Mouse (Mus musculus) neural tube, embryonic 11.5 days (tissue): ENCODE data around the gene Hdac1. TPM values are rescaled to one million over a fixed set of nuclear protein-coding genes. Genes with fewer than 3 reads are reported as not detected.

ENCODE experiments used
- ATAC-seq: fragments of 200-750 bp; cut with Nextera tagmentation; 2 replicates; pipeline ENCODE4 v1.8.0; 2017; ENCODE audit warnings: moderate number of reproducible peaks, mild to moderate bottlenecking, moderate TSS enrichment, moderate library complexity; ENCODE audit not compliant: insufficient read depth, low FRiP score, low TSS enrichment
- DNase-seq: peaks from one replicate; pipeline ENCODE4 v3.0.0-alpha.2; 2015; ENCODE audit warnings: low spot score
- H3K27ac ChIP-seq: fragments of 300-500 bp; sonication (generic); 2 replicates; pipeline ENCODE4 v1.5.1; 2014; ENCODE audit warnings: low read depth, mild to moderate bottlenecking, low read length
- H3K27me3 ChIP-seq: fragments of 300-500 bp; sonication (generic); 2 replicates; pipeline ENCODE4 v1.6.1; 2014; ENCODE audit warnings: mild to moderate bottlenecking, low read length, mixed read lengths; ENCODE audit not compliant: control insufficient read depth, insufficient read depth
- H3K36me3 ChIP-seq: fragments of 300-500 bp; sonication (generic); 2 replicates; pipeline ENCODE4 v1.6.1; 2014; ENCODE audit warnings: mild to moderate bottlenecking, low read length, moderate library complexity, mixed read lengths; ENCODE audit not compliant: control insufficient read depth, insufficient read depth
- H3K4me1 ChIP-seq: fragments of 300-500 bp; sonication (generic); 2 replicates; pipeline ENCODE4 v1.6.1; 2014; ENCODE audit warnings: low read length, mixed read lengths; ENCODE audit not compliant: control insufficient read depth, insufficient read depth
- H3K4me2 ChIP-seq: fragments of 300-500 bp; sonication (generic); 2 replicates; pipeline ENCODE4 v1.6.1; 2014; ENCODE audit warnings: low read depth, mild to moderate bottlenecking, moderate library complexity
- H3K4me3 ChIP-seq: fragments of 300-500 bp; sonication (generic); 2 replicates; pipeline ENCODE4 v1.5.1; 2014; ENCODE audit warnings: low read depth, low read length
- H3K9ac ChIP-seq: fragments of 300-500 bp; sonication (generic); 2 replicates; pipeline ENCODE4 v1.6.1; 2014; ENCODE audit warnings: mild to moderate bottlenecking, low read length
- H3K9me3 ChIP-seq: fragments of 300-500 bp; sonication (generic); 2 replicates; pipeline ENCODE4 v1.6.1; 2016; ENCODE audit warnings: low read length; ENCODE audit not compliant: control insufficient read depth
- WGBS: fragments of 180-500 bp; shearing (Covaris S2); extraction: QIAGEN DNeasy Blood & Tissue Kit; methylation state at CpG from one replicate; pipeline ENCODE4 v1.1.7; 2014; 5-methylcytosine and 5-hydroxymethylcytosine counted together
- polyA plus RNA-seq: library from polyadenylated mRNA; unstranded; fragments of >200 nt; fragmentation: Nextera tagmentation; extraction: Ambion mirVana; gene quantifications from 2 replicates; pipeline ENCODE4 v1.2.1, GENCODE M21; 2014

Hdac1 gene
- 243 and 258 TPM in 2 replicates for polyA plus RNA-seq

DNA sequence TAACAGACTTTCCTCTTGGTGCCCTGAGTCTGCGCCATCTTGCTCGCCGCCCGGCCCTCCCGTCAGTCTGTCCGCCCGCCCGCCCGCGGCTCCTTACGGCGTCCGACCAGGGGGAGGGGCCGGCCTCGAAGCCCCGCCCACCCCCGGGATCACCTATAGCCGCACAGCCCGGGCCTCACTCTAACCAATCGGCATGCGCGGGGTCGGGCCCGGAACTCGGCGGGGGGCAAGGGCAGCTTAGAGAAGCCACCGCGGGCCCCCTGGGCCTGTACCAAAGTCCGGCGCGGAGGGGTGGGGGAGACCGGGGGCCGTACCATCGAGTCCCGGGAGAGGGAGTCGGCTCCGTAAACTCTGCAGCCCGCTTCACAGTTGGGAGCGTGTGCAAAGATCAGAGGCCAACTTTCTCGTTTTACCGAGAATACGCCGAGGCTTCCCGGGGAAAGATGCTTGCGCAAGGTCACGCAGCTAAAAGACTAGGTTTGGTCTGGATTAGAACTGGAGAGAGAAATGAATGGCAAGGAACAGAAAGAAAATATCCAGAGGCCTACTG lies at the start of gene Hdac1:
Hdac1 (minus strand) TSS at position 122 of the 550 bp plus-strand sequence.
- 1% methylated on average over 46 of the region's 46 CpGs for WGBS
- Histone ChIP-seq H3K9me3 (no peaks in the 10 kb centered on the region), H3K27me3 (no peaks in the 10 kb centered on the region), H3K4me3 (peak within 1 kb of the TSS; percentile 91), H3K4me1 (peaks cover 10% of the 10 kb centered on the region), H3K27ac (peak within 1 kb of the TSS; percentile 72), H3K4me2 (peak within 1 kb of the TSS; percentile 80), H3K36me3 (peaks cover 2% of the 10 kb centered on the region; the same call in 1 of the 2 replicates), H3K9ac (peak within 1 kb of the TSS; percentile 81)
- ATAC-seq (peak; percentile 99), DNase-seq (peak; percentile 99)

DNA sequence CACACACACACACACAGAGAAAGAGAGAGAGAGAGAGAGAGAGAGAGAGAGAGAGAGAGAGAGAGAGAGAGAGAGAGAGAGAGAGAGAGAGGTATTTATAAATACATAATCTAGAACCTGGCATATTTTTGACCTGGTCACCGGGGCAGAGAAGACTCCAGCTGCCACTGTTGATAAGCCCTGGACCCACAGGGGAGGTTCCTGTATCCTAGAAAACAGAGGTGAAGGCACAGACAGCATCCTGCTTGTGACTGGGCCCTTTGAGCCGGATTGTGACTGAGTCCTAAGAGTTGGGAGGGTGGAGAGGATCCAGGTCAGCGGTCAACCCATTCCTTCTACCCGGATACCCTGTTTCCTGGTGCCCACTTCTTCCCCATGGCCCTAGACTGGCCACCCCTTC lies 46.4 kb upstream of the Hdac1 start:
- Histone ChIP-seq H3K4me2 (no peak overlapping the region), H3K4me1 (no peaks in the 10 kb centered on the region), H3K27me3 (no peaks in the 10 kb centered on the region), H3K9ac (no peak overlapping the region), H3K4me3 (no peak overlapping the region), H3K9me3 (no peaks in the 10 kb centered on the region), H3K36me3 (peaks cover 13% of the 10 kb centered on the region), H3K27ac (no peak overlapping the region)
- ATAC-seq (no peak), DNase-seq (no peak)
- 85% methylated on average over 4 of the region's 4 CpGs for WGBS

DNA sequence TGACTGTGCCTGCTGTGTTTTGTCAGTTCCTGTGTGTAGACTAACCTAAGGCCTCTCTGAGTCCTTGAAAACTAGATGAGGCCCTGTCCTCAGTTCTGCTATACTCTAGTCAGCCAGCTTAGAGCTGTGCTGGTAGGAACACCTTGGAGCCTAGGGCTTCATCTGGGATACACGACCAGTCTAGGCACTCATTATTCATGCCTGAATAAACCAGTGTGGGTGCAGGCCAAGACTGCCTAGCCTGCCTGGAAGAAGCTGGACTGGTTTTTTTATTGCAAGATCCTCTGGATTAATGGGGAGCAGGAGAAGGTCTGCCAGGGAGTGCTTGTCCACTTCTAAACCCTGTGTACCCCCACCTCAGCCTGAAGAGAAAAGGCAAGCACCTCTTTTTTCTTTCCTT lies 44.4 kb upstream of the Hdac1 start:
- WGBS: 36% methylated on average over 1 of the region's 1 CpGs

DNA sequence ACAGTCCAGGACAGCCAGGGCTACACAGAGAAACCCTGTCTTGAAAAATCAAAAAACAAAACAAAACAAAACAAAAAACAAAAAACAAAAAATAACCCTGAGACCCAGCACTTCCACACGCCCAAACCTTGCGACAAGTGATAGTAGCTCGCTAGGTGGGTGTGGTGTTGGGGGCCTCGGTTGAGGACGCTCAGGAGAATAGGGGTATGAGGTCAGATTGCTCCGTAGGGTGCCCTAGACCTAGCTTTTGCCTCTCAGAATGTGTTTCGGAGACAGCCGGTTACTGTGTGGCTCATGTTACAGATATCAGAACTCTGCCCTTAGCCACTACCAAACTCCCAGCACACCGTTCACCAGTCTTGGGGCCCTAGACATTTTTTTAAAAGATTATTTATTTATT lies 43.3 kb upstream of the Hdac1 start:
- Histone ChIP-seq H3K4me1 (no peaks in the 10 kb centered on the region), H3K4me3 (no peak overlapping the region)
- no peak for ATAC-seq

More for the DNA sequence above, 44.4 kb upstream of the Hdac1 start:
- no peak overlapping the region for H3K27ac ChIP-seq
- H3K9me3 ChIP-seq: no peaks in the 10 kb centered on the region
- no peak overlapping the region for H3K4me3 ChIP-seq
- H3K36me3 ChIP-seq: peaks cover 8% of the 10 kb centered on the region
- no peak overlapping the region for H3K4me2 ChIP-seq
- ATAC-seq (no peak), DNase-seq (no peak)
- no peaks in the 10 kb centered on the region for H3K27me3 ChIP-seq
- H3K9ac ChIP-seq: no peak overlapping the region
- no peaks in the 10 kb centered on the region for H3K4me1 ChIP-seq

DNA sequence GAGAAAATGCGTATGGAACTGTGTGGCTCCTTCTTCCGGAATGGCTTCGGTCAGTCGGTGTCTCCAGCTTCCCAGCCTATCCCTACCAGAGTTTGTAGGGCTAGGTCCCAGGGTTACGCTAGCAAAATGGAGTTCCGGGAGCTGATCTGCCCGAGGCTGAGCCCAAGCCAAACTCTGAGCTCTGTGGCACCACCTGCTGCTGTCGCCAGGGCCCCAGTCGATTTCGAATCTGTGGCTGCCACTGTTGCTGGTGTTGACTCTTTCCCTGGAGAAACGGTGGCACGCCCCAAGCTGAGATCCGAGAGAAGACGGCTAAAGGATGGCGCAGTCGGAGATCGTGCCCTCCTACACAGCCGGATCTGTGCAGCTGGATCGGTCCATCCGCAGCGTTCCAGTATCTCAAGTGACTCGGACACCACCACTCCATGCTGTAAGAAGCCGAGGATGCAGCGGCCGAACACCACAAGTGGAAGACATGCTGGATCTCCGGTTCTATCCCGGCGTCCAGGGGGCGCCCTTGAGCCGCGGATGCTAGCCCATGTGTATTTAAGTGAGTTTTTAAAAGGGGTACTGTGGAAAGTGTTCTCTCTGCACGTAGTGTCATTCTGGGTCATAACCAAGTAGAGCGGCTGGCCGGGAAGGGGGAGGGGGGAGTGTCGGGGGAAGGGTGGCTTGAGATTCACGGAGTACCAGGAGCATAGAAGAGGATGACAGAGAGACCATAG lies 42.5 kb upstream of the Hdac1 start:
- no peak for ATAC-seq
- WGBS: 3% methylated on average over 36 of the region's 36 CpGs
- Histone ChIP-seq H3K4me3 (peak overlapping the region; percentile 30), H3K4me1 (no peaks in the 10 kb centered on the region), H3K4me2 (peak overlapping the region; percentile 58), H3K9ac (peak overlapping the region; percentile 19), H3K27ac (no peak overlapping the region), H3K9me3 (no peaks in the 10 kb centered on the region), H3K36me3 (no peaks in the 10 kb centered on the region), H3K27me3 (no peaks in the 10 kb centered on the region)
- peak; percentile 87 for DNase-seq

More for the DNA sequence above, 43.3 kb upstream of the Hdac1 start:
- H3K9ac ChIP-seq: no peak overlapping the region
- H3K27me3 ChIP-seq: no peaks in the 10 kb centered on the region
- no peak for DNase-seq
- WGBS: 75% methylated on average over 9 of the region's 9 CpGs
- H3K4me2 ChIP-seq: no peak overlapping the region; the same call in 1 of the 2 replicates
- no peak overlapping the region for H3K27ac ChIP-seq
- no peaks in the 10 kb centered on the region for H3K9me3 ChIP-seq
- no peaks in the 10 kb centered on the region; the same call in none of the 2 replicates for H3K36me3 ChIP-seq

DNA sequence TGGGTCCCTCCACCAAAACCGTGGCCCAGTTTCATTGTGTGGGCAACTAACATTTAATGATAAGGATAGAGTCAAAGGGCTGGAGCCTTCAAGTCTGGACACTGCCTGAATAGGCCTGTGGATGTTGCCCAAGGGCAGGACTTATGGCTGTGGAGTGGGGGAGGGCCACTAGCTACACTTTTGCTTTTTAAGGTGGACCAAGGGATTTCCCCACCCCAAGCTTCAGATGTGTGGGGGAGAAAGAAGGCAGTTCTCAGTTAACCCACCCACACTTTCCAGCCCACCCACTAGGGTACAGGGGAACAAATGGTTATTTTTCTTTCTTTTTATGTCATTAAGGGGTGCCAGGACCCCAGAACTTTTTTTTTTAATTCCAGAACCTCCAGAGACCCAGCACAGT lies 41.9 kb upstream of the Hdac1 start:
- Histone ChIP-seq H3K4me2 (peak overlapping the region; percentile 58), H3K4me3 (0 out of 2 replicates have a peak overlapping the region, but pooled peaks have one; percentile 30), H3K9me3 (no peaks in the 10 kb centered on the region), H3K27me3 (no peaks in the 10 kb centered on the region), H3K36me3 (no peaks in the 10 kb centered on the region), H3K9ac (no peak overlapping the region; the same call in 1 of the 2 replicates), H3K27ac (no peak overlapping the region), H3K4me1 (no peaks in the 10 kb centered on the region)
- no peak for ATAC-seq
- no peak for DNase-seq
- 75% methylated on average over 1 of the region's 1 CpGs for WGBS

DNA sequence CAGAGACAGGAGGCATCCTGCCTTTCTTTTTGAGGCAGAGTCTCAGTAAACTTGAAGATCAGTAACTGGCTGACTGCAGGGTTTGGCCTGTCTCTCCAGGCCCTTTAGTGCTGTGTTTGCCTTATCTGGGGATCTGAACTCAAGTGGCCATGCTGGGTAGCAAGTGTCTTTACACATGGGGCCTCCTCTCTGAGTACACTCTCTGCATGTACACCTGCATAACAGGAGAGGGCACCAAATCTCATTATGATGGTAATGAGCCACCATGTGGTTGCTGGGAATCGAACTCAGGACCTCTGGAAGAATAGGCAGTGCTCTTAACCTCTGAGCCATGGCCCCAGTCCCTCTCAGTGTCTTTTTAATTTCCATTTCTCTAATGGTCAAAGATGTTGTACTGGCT lies 39.7 kb upstream of the Hdac1 start:
- H3K9ac ChIP-seq: no peak overlapping the region
- ATAC-seq: no peak

DNA sequence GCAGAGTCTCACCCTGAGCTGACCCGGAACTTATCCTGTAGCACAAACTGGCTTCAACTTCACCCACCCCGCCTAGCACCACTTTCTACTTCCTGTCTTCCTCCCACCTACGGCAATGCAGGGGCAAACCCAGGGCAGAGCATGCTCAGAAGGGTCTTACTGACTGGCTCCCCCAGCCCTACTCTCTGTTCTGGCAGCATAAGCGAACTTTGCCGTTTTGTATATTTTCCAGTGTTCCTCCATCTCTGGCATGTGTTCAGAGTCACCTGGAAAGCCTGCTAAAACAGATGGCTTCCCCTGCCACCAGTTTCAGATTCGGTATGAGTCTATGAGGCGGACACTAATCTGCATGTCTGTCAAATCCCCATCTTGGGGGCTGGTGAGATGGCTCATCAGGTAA lies 37.8 kb upstream of the Hdac1 start:
- Histone ChIP-seq H3K9ac (no peak overlapping the region), H3K4me2 (no peak overlapping the region), H3K27ac (no peak overlapping the region), H3K9me3 (no peaks in the 10 kb centered on the region), H3K36me3 (no peaks in the 10 kb centered on the region), H3K4me1 (no peaks in the 10 kb centered on the region), H3K4me3 (no peak overlapping the region), H3K27me3 (no peaks in the 10 kb centered on the region)
- no peak for DNase-seq
- no peak for ATAC-seq
- WGBS: 72% methylated on average over 7 of the region's 7 CpGs

More for the DNA sequence above, 39.7 kb upstream of the Hdac1 start:
- Histone ChIP-seq H3K4me1 (no peaks in the 10 kb centered on the region), H3K4me2 (no peak overlapping the region), H3K27me3 (no peaks in the 10 kb centered on the region), H3K4me3 (no peak overlapping the region), H3K36me3 (no peaks in the 10 kb centered on the region), H3K27ac (no peak overlapping the region), H3K9me3 (no peaks in the 10 kb centered on the region)
- no peak for DNase-seq
- WGBS: 93% methylated on average over 1 of the region's 1 CpGs

DNA sequence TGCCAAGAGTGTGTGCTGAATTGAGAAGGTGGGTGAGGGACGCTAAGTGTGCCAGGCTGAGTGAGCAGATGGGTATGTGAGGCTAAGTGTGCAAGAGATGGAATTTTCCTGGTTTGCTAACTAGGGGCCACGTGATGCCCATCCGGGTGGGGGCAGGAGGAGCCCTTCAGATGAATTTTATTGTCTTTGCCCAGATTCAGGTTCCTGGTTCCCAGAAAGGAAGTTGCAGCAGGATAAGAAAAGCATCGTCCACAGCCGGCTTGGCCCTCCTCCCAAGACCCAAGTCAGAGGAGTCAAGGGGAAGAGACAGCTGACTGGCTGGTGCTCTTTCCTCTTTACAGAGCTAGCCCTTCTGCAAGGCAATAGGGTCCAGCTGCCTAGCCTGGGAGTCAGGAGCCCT lies 36.0 kb upstream of the Hdac1 start, which contains the start of gene Fam167b:
Fam167b (minus strand) TSS at position 84 of the 400 bp plus-strand sequence.
- no peak for ATAC-seq
- DNase-seq: no peak
- Histone ChIP-seq H3K4me2 (no peak within 1 kb of the TSS), H3K9me3 (no peaks in the 10 kb centered on the region), H3K4me3 (no peak within 1 kb of the TSS), H3K9ac (no peak within 1 kb of the TSS), H3K4me1 (no peaks in the 10 kb centered on the region), H3K36me3 (no peaks in the 10 kb centered on the region), H3K27me3 (no peaks in the 10 kb centered on the region), H3K27ac (no peak within 1 kb of the TSS)
- WGBS: 85% methylated on average over 5 of the region's 5 CpGs
